Mouse (Mus musculus) ovary, postnatal 36 days (tissue): ENCODE measurements around the gene Cdca7l.
"Not testable (repeated sequence)": the region's sequence is repeated elsewhere in the genome, so short reads cannot be mapped to it uniquely, and the experiment has no call there.

Experiments used
- DNase-seq: peaks from one replicate; pipeline ENCODE4 v3.0.0; 2022; ENCODE audit warnings: low spot score, mixed read lengths

Cdca7l gene

GRCm38 (mm10) chr12:117862655-117863054, 58.6 kb downstream of the Cdca7l start:
- no peak for DNase-seq

DNA sequence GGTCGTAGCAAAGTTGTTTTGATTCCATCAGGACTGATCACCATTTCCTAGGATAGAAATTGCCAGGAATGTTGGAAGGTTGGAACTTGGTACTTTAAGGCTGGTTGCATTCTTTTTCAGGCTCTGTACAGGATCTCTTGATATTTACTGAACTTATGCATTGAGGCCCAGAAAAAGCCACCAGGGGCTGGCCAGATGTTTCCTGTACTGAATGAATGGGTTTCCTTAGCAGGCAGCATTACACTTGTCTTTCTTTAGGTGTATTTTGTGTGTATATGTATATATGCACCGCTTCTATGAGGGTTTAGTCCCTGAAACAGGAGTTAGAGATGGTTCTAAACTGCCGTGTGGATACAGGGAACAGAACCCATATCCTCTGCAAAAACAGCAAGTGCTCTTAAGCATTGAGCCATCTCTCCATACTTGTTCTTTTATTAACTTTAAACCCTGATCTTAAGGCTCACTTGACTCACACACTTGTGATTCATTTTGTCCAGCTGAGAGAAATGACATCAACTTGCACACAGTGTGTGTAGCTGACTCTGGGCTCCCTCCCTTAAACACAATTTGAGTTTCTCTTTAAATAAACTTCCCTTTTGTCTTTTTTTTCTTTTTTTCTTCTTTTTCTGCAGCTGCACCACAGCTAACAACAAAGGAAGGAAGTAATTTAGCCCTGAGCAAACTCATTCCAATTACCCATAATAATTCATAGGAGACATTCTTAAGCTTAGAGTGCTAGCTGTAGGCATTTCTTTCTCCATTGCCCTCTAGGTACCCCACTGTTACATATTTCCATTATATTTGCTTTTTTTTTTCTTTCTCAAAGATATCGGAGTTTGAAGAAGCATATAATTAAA, 63.8 kb downstream of the Cdca7l start:
- DNase-seq, result no peak

DNA sequence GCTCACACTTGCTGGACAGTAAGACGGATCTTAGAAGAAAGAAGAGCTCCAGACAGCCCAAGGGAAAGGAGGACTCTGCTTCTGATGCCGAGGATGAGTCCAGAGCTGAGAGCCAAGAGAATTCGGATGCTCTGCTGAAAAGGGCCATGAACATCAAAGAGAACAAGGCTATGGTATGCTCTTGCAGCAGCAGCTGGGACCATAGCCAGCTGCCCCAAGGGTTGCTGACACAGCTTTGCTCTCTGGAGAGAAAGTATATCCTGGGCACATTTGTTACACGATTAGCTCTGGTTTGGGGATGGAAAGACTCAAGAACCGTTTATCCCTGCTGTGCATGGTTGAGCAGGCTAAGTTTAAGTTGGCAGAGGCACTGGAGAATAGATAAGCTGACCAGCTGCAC, 68.2 kb downstream of the Cdca7l start:
- DNase-seq, result no peak

DNA sequence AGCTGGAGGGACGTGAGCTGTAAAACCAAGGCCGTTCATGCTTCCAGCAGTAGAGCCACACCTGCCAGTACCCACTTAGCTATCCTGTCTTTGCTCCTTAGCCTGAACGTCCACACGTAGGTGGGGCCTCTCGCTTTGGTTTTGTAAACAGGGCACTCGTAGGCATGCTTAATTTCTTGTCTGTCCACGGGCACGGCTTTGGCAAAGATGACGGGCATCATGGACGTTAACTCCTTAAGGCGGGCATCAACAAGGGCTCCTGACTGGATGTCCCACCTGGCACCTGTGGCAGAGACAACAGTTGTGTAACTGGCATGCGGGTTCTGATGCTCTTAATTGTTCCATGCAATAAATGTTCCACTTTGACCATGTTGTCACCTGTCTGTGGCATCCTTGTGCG, 74.3 kb downstream of the Cdca7l start:
- no peak for DNase-seq

GRCm38 (mm10) chr12:117884627-117885026, 80.5 kb downstream of the Cdca7l start:
- no peak for DNase-seq

DNA sequence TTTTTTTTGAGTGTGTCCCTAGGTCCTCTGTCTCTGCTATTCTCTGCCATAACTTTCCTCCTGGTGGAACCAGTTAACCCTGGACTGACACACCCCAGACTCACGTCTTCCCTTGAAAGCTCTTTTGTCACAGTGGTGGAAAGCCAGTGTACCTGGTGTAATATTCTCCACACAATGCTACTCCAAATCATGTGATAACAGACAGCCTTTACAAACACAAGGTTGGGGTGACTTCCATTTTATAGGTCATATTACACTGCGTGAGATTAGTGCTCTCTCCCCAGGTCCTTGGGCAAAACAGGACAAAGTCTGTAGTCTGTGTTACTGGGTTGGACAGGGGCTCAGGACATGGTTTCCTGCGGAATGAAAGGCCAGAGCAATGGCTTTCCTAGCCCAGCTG, 83.3 kb downstream of the Cdca7l start:
- no peak for DNase-seq

GRCm38 (mm10) chr12:117900798-117901197, 96.7 kb downstream of the Cdca7l start:
- not testable (repeated sequence) for DNase-seq

DNA sequence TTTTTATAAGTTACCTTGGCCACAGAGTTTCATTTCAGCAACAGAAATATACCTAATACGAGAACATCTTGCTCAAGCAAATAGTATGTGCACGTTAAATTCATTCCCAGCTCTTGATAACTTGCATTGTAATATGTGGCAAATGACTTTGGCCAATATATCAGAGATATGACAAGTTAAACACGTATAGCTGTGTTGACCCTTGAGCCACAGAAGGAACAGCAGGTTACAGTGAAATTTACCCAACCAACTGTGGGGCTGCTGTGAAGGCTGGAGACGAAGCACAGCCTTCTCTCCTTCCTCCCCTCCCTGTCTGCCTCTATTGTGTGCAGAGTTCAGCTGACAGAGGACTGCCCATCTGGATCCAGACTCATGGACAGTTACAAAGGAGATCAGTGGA, 97.3 kb downstream of the Cdca7l start:
- not testable (repeated sequence) for DNase-seq

- DNase-seq, result no peak
These were observed 99.6 kb downstream of the Cdca7l start for GRCm38 (mm10) chr12:117903671-117904070.

DNA sequence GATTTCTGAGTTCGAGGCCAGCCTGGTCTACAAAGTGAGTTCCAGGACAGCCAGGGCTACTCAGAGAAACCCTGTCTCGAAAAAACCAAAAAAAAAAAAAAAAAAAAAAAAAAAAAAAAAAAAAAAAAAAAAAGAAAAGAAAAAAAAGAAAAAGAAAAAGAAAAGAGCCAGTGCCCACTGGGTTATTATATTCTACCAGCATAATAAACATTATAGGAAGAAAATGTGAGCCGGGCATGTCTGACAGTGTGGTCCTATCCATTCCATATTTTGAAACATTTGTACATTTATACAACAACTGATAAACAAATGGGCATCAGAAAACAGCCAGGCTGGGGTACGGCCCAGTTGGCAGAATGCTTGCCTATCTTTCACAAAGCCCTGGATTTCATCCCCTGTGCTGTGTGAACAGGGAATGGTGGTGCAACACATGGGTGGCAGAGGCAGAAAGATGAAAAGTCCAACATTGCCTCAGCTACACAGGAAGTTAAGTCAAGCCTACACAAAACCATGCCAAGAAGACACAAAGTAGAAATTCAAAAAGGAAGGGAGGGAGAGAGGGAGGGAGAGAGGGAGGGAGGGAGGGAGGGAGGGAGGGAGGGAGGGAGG, 101.2 kb downstream of the Cdca7l start:
- DNase-seq, result not testable (repeated sequence)

DNA sequence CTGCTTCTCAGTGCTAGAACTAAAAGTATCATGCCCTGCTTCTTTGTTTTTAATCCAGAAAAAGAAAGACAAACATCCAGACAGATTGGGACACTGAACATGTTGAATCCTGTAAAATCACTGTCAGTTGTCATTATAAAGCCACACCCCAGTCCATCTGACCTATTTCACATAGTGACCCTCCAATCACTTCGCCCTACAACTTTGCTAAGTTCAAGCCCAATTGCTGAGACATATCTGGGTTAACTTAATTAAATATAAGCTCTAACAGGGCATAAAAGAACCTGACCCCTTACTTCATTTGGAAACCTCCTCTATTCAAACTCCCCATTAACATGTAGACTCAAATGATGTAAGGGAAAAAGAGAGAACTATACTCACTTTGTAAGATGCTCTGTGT, 107.3 kb downstream of the Cdca7l start:
- DNase-seq, result no peak

GRCm38 (mm10) chr12:117914613-117915245, 110.6 kb downstream of the Cdca7l start:
- no peak for DNase-seq

GRCm38 (mm10) chr12:117915826-117916588, 111.9 kb downstream of the Cdca7l start:
- no peak for DNase-seq
